Mouse (Mus musculus) intestine, embryonic 16.5 days (tissue): ENCODE measurements around the gene Tfcp2l1. TPM values are rescaled to one million over a fixed set of nuclear protein-coding genes. Genes with fewer than 3 reads are reported as not detected.

Experiments used
- ATAC-seq: fragments of 200-750 bp; cut with Nextera tagmentation; 2 replicates; pipeline ENCODE4 v1.8.0; 2017; ENCODE audit warnings: moderate TSS enrichment, moderate library complexity
- H3K27ac ChIP-seq: fragments of 300-500 bp; sonication (generic); 2 replicates; pipeline ENCODE4 v1.5.1; 2014; ENCODE audit warnings: mild to moderate bottlenecking, low read length
- H3K27me3 ChIP-seq: fragments of 300-500 bp; sonication (generic); replicated peaks from 2 replicates; pipeline ENCODE4 v1.6.1; 2014; ENCODE audit warnings: low read length, control low read depth, mixed read lengths; ENCODE audit not compliant: control insufficient read depth, insufficient read depth
- H3K36me3 ChIP-seq: fragments of 300-500 bp; sonication (generic); 2 replicates; pipeline ENCODE4 v1.6.1; 2014; ENCODE audit warnings: low read length, control low read depth; ENCODE audit not compliant: control insufficient read depth, insufficient read depth
- H3K4me1 ChIP-seq: fragments of 300-500 bp; sonication (generic); 2 replicates; pipeline ENCODE4 v1.6.1; 2014; ENCODE audit warnings: low read length, control low read depth, mixed read lengths; ENCODE audit not compliant: control insufficient read depth, insufficient read depth
- H3K4me2 ChIP-seq: fragments of 300-500 bp; sonication (generic); 2 replicates; pipeline ENCODE4 v1.6.1; 2014; ENCODE audit warnings: low read depth, low read length, control low read depth
- H3K4me3 ChIP-seq: fragments of 300-500 bp; sonication (generic); 2 replicates; pipeline ENCODE4 v1.5.1; 2014; ENCODE audit warnings: mild to moderate bottlenecking, low read length
- H3K9ac ChIP-seq: fragments of 300-500 bp; sonication (generic); 2 replicates; pipeline ENCODE4 v1.6.1; 2014; ENCODE audit warnings: low read depth, low read length
- H3K9me3 ChIP-seq: fragments of 300-500 bp; sonication (generic); 2 replicates; pipeline ENCODE4 v1.6.1; 2016; ENCODE audit warnings: low read length, control low read depth; ENCODE audit not compliant: control insufficient read depth
- WGBS: fragments of 180-500 bp; shearing (Covaris S2); extraction: QIAGEN DNeasy Blood & Tissue Kit; methylation state at CpG from one replicate; pipeline ENCODE4 v1.1.7; 2014; 5-methylcytosine and 5-hydroxymethylcytosine counted together
- polyA plus RNA-seq: library from polyadenylated mRNA; unstranded; fragments of >200 nt; fragmentation: Nextera tagmentation; extraction: Ambion mirVana; gene quantifications from 2 replicates; pipeline ENCODE4 v1.2.1, GENCODE M21; 2015

Tfcp2l1 gene
- polyA plus RNA-seq, 1 experiment from 2014 or later: 4.0 TPM

DNA sequence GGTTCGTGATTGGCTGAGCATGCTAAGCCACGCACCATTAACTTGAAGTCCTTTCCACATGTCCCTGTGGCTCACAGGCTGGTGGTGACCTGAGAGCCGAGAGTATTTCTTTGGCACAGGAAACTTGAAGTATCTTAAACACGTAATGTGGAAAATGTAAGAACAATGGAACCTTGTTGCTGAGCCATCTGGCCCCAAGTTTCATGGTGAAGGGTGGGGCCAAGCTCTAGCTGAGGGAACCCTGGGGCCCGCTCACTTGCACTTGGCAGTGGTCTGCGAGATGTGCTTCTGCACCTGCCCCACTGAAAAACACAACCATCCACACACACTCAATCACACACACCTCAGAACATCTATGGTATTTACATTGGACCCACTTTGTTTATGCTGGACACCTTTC lies 90.3 kb downstream of the Tfcp2l1 start:
- WGBS: 73% methylated on average over 6 of the region's 6 CpGs

DNA sequence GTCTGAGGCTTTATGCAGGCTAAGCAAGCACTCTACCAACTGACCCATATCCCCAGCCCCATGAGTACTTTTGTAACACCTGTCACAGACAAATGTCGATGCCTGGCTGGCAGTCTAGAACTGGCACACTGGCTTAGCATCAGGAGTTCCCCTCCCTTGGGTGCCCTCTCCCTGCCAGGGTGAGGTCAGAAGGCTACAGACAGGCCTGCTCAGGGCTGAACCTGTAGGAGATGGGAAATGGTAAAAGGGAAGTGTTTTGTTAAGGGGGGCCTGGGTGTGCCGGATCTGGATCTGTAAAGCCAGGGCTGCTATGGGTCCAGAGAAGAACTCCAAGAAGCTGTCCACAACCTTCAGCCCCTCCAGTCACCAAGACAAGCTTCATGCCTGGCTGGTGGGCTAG lies 92.0 kb downstream of the Tfcp2l1 start:
- no peak overlapping the region for H3K9ac ChIP-seq
- no peak overlapping the region for H3K4me2 ChIP-seq
- no peak overlapping the region for H3K27ac ChIP-seq
- no peak for ATAC-seq
- no peak overlapping the region for H3K4me3 ChIP-seq
- no peaks in the 10 kb centered on the region for H3K36me3 ChIP-seq
- no peaks in the 10 kb centered on the region for H3K4me1 ChIP-seq
- H3K9me3 ChIP-seq: peaks cover under 1% of the 10 kb centered on the region; the same call in 1 of the 2 replicates
- no peaks in the 10 kb centered on the region for H3K27me3 ChIP-seq
- WGBS: 84% methylated on average over 2 of the region's 2 CpGs

More for the DNA sequence above, 90.3 kb downstream of the Tfcp2l1 start:
- no peaks in the 10 kb centered on the region for H3K4me1 ChIP-seq
- H3K36me3 ChIP-seq: no peaks in the 10 kb centered on the region
- no peak overlapping the region for H3K4me3 ChIP-seq
- H3K9ac ChIP-seq: no peak overlapping the region
- no peak overlapping the region for H3K27ac ChIP-seq
- no peaks in the 10 kb centered on the region for H3K27me3 ChIP-seq
- H3K9me3 ChIP-seq: peaks cover 3% of the 10 kb centered on the region; the same call in 1 of the 2 replicates
- no peak overlapping the region for H3K4me2 ChIP-seq
- no peak for ATAC-seq

- Histone ChIP-seq H3K27me3 (no peaks in the 10 kb centered on the region), H3K4me1 (no peaks in the 10 kb centered on the region), H3K9ac (no peak overlapping the region), H3K36me3 (no peaks in the 10 kb centered on the region), H3K4me3 (no peak overlapping the region), H3K27ac (no peak overlapping the region), H3K4me2 (no peak overlapping the region), H3K9me3 (no peaks in the 10 kb centered on the region)
- 46% methylated on average over 8 of the region's 8 CpGs for WGBS
- ATAC-seq: no peak
Measured at GRCm38 (mm10) chr1:118720474-118721095, 92.8 kb downstream of the Tfcp2l1 start.

DNA sequence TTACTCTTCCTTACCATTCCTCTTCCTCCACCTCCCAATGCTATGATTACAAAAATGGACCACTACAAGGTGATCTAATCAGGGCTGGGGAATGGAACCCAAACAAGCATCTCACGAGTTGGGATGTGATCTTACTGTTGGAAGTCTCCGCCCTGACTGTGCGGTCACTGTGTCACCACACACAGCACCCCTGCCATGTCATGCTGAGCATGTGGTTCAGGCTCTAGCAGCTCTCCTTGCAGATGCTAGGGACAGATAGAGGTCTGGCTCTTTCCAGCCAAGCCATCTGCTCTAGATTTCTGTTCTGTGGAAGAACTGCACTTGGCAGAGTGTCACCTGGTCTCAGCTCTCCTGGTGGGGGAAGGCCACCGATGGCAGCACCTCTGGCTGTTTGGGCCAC lies 99.3 kb downstream of the Tfcp2l1 start:
- Histone ChIP-seq H3K9me3 (no peaks in the 10 kb centered on the region), H3K27me3 (no peaks in the 10 kb centered on the region), H3K27ac (no peak overlapping the region), H3K4me3 (no peak overlapping the region), H3K9ac (no peak overlapping the region), H3K4me2 (no peak overlapping the region), H3K36me3 (no peaks in the 10 kb centered on the region), H3K4me1 (no peaks in the 10 kb centered on the region)
- WGBS: 83% methylated on average over 4 of the region's 4 CpGs
- ATAC-seq: no peak

DNA sequence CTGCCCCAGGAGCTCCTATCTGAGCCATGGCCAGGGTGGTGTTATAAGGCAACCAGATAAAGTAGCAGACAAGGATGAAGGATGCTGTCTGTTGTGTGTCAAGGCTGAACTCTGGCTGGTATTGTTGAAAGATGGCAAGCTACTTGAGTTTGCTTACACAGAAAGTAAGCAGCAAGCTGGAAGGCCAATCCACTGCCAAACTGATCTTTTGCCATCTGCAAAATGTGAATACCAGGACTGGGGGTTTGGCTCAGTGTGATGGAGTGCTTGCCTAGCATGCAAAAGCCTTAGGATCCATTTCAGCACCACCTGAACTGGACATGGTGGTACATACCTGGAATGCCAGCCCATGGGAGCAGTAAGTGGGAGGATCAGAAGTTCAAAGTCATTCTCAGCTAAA lies 101.1 kb downstream of the Tfcp2l1 start:
- H3K4me1 ChIP-seq: no peaks in the 10 kb centered on the region
- no peaks in the 10 kb centered on the region for H3K9me3 ChIP-seq
- no peak overlapping the region for H3K4me3 ChIP-seq
- no peak overlapping the region for H3K4me2 ChIP-seq
- H3K9ac ChIP-seq: no peak overlapping the region
- no peak for ATAC-seq
- H3K36me3 ChIP-seq: no peaks in the 10 kb centered on the region
- no peak overlapping the region for H3K27ac ChIP-seq
- H3K27me3 ChIP-seq: no peaks in the 10 kb centered on the region

Other genes with a start within 250 kb of the Tfcp2l1 start
- 24.0 and 24.9 TPM in 2 replicates for gene Clasp1, start 238.9 kb upstream of the Tfcp2l1 start, polyA plus RNA-seq